Mouse (Mus musculus): Measurements from ENCODE around the gene Slc23a2.

Gene Slc23a2

DNA sequence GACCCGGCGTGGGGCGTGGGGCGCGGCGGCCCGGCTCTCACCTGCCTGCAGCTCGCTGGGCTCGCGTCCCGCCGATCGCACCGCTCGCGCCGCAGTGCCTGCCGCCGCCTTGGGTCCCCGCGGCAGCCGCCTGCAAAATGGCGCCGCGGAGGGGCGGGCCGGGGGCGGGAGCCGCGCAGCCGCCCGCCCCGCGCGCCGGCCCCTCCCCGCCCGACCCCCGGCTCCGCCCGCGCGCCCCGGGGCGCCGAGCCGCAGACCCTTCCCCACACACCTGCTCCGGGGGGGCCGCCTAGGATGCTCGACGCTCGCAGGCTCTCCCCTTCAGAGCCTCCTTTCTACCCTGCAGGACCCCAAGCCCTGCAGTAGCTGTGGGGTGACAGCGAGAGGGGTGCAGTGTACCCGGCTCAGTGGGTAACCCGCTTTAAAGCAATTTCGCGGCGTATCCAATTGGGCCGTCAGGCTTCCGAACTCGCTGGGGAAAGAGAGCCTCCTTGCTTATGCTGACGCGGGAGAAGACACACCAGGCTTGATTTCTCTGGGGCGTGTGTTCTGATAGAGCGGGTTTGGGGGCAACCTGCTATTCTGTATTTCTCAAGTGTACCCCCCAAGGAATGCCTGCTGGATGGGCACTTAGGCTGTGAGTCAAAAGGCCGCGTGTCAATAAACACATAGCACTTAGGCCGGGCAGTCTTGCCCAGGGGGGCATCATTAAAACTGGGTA, at the start of gene Slc23a2:
Slc23a2 (minus strand) TSS at position 138 of the 721 bp plus-strand sequence.
- peak; percentile 79 for ATAC-seq (ENCODE audit: insufficient number of reproducible peaks, low FRiP score, low TSS enrichment)

DNA sequence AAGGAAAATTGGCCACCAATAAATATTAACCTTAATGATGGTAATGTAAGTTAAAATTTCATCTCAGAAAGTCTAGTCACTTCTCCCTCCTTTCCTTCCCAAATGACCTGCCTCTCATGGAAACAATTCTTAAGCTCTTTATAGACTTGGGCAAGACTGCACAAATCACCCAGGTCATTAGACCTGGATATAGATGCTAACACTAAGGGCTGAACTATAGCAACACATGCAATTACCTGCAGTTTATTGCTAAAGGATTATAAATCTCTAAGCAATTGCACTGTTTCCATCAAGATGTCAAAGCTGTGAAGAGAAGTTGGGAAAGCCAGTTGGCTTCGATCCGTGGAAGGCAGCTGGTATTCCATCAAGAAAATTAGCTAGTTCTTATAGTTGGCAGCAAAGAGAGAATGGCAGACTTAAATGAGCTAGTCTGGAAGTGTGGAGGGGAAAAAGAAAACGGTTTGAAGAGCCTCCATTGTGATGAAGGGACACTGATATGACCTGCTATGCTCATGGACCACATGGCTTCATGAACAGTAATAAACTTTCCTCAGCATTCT, 45.8 kb upstream of the Slc23a2 start:
- no peak for ATAC-seq (ENCODE audit: insufficient number of reproducible peaks, low FRiP score, low TSS enrichment)

DNA sequence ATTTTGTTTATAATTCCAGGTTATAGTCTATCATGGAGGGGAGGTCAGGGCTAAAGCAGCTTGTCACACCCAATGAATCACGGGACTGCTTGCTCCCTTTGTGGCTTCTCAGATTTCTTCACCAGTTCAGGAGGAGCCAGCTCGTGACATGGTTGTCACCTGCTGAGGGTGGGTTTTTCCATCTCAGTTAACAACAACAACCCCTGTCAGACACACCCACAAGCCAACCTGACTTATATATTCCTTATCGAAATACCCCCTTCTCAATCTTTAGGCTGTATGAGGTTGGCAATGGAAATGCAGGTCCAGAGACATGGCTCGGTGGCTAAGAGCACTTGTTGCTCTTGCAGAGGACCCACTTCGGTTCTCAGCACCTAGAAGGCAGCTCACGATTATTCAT, 39.0 kb upstream of the Slc23a2 start:
- no peak for ATAC-seq (ENCODE audit: insufficient number of reproducible peaks, low FRiP score, low TSS enrichment)

DNA sequence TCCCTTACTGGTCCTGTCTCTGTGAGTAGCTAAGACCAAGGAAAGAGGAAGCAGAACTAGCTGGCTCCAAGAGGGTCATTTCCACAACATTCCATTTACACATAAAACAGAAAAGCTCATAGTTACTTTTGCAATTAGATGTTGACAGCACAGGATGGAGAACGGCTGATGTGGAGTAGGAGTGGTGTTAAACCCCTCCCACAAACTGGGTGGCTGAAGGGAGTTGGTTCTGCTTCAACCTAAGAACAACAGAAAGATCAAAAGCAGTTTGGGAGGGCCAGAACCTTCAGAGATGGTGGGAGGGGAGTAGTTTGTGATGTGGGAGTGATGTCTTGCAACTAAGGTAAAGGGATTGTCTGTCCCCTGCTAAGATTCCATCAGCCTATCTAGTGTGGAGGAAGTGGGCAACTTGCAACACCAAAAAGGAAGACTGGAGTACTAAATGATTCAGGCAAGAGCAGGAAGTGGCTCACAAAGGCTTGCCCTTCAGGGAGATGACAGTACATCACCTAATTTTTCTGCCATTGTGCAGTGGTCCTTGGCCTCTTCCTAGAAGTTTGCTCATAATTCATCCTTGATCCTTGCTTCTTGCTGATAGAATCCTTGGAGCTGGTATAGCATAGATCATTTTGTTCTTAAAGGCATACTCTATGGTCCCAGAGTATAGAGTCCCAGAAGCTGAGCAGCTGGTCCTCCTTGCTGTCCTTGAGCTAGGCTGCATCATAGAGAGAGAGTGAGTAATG, 35.7 kb upstream of the Slc23a2 start:
- no peak for ATAC-seq (ENCODE audit: insufficient number of reproducible peaks, low FRiP score, low TSS enrichment)

DNA sequence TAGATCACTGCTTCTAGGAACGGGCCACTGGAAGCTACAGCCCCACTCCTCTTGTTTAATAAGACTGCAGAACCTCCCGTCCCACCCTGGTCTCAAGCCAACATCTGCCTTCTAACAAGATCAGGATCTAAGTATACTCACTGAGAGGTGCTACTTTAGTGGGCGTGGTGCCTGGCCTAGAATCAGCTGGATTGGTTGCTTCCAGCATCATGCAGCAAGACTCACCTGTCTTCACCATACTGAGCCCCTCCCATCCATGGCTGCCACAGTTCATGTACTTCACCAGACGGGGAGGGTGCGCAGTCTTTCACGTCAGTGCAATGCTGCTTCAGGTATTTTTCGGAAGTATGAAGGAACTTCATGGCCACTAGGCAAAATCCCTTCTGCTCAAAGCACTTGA, 34.5 kb upstream of the Slc23a2 start:
- no peak for ATAC-seq (ENCODE audit: insufficient number of reproducible peaks, low FRiP score, low TSS enrichment)

DNA sequence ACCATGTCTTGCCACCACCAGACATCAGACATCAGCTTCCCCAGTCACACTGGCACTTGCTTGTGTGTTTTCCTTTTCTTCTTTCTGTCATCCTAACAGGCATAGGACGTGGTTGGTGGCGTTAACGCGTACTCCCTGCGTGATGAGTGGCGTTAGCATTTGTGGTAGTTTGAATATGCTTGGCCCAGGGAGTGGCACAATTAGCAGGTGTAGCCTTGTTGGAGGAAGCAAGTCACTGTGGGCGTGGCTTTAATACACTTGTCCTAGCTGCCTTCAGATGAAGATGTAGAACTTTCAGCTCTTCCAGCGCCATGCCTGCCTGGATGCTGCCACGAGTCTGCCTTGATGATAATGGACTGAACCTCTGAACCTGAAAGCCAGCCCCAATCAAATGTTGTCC, 32.5 kb upstream of the Slc23a2 start:
- ATAC-seq (ENCODE audit: insufficient number of reproducible peaks, low FRiP score, low TSS enrichment) = no peak

DNA sequence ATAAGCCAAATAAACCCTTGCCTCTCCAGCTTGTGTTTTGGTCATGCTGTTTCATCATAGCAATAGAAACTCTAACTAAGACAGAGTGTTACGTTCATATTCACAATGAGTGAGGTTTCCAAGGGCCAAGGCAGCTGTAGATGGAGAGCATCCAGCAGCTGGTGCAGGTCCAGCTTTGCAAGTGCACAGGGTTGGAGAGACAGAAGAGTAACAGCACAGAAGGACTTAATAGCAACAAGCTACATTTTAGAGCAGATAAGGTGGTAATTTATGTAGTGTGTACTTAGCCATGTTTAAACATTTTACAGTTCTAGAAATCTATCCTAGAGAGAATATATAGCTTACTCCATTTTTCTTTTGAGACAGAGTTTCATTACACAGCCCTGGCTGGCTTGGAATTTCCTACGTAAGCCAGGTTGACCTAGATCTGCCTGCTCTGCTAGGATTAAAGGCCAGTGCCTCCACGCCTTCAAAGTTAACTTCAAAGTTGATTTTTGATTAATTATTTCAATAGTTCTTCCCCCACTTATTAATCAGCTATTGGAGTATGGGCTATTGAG, 31.5 kb upstream of the Slc23a2 start:
- no peak for ATAC-seq (ENCODE audit: insufficient number of reproducible peaks, low FRiP score, low TSS enrichment)

DNA sequence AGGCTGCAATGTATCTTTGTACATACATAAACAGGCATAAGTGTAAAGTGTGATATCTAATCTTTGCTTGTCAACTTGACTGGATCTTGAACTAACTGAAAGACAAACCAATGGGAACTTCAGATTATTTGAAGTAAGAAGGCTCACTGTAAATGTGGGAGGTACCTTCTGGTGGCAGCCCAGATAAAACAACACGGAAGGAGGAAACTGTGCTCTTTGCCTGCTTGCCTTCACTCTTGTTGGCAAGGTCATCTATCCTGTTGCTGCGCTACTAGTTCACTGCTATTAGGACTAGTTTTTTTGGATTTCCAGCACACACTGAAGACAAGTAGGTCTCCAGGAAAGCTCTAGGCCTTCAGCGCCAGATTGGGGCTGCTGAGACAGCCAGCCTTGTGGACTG, 29.1 kb upstream of the Slc23a2 start:
- ATAC-seq (ENCODE audit: insufficient number of reproducible peaks, low FRiP score, low TSS enrichment) = no peak

DNA sequence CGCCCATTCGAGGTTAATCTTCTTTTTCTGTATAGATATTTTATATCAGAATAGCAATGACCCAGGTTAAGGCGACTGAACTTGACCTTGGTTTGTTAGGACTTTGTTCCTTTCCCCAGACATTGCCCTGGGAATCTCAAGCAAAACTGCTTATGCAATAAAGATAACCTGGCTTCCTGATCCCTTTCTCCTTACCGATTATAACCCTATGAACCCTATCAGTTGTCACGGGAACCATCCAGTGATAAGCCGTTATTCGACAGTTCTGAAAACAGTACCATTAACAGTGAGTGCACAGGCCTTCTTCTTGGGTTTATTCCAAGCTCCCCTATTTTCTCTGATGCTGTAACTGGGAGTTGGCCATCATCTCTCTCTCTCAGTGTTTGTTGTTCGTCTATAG, 27.0 kb upstream of the Slc23a2 start:
- no peak for ATAC-seq (ENCODE audit: insufficient number of reproducible peaks, low FRiP score, low TSS enrichment)

DNA sequence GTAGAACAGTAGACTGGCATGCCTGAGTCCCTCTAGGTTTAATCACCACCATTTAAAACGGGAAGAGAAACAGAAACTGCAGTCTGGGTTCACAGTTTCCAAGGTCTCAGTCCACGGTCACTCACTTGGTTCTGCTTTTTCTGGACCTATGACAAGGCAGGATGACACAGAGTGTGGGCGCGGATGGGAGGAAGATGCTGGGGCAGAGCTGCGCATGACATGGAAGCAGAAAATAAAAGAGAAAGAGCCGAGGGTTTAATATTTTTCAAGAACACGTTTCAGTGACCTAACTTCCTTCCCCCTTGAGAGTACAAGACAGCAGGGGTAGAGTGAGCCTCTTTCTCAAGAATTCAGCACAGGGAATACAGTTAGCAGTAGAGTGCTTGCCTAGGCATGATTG, 24.2 kb upstream of the Slc23a2 start:
- no peak for ATAC-seq (ENCODE audit: insufficient number of reproducible peaks, low FRiP score, low TSS enrichment)

DNA sequence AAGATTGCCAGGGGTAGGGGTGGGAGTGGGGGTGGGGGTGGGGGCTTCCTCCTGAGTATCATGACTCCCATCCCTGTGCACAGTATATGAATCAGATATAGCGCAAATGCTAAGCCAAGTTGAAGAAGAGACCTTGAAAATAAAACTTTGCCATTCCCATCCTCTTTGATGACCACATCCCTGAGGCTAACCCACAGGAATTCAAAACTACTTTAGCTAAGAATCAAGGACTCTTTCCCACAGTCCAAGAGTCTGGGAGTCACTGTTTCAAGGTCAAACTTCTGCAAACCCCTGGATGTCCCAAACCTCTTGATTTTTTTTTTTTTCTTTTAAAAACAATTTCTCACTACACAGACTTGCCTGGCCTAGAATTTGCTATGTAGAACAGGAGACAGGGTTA, 18.7 kb upstream of the Slc23a2 start:
- no peak for ATAC-seq (ENCODE audit: insufficient number of reproducible peaks, low FRiP score, low TSS enrichment)

DNA sequence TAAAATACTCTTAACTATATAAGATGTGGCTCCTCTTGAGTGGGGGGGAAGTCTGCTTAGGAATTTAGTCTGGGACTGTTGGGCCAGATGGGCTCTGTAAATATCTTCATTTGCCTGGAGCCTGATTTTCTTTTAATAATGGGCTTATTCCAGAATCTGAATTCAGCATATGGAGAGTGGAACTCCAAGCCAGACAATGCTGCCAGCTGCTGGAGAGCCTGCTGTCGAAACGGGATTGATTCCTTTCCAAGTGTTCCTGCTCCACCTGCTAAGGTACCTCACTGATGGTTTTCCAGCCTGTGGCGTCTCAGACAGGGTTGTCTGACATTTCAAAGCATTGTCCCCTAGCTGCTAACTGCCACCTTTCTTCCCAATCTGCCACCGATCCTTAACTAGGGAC, 12.6 kb upstream of the Slc23a2 start:
- ATAC-seq (ENCODE audit: insufficient number of reproducible peaks, low FRiP score, low TSS enrichment) = peak; percentile 64; the same call in 1 of the 2 replicates

DNA sequence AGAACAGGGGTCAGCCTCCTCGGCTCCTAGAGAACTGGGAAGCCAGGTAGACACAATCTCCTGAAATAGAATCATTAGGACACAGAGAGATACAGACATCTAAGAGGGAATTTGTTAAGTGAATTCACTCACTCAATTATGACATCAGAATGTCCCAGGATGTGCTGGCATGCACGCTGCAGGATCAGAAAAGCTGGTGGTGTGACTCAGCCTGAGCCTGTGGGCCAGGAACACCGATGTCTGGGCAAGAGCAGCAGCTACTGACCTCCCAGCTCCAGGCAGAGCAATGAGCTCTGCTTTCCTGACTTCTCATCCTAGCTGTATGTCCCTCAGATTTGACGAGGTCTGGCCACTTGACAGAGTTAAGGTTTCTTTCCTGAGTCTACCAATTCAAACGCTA, 7.8 kb upstream of the Slc23a2 start:
- no peak for ATAC-seq (ENCODE audit: insufficient number of reproducible peaks, low FRiP score, low TSS enrichment)

DNA sequence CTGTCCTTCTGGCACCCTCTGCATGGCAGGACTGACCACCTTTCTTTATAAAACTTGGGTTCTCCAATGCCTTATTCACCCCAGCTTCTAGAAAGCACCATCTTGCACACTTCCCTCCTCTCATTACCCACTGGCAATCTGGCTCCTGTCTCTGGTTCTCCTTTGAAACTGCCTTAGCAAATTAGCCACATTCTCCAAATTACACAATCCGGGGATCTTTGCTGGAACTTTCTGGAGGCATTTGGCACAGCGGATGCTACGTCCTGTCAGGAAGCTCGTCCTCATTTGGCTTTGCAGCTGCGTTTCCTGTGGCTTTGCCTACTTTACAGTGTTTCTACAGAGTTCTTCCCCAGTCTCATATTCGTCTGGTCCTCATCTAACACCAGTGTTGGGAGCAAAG, 6.7 kb upstream of the Slc23a2 start:
- no peak for ATAC-seq (ENCODE audit: insufficient number of reproducible peaks, low FRiP score, low TSS enrichment)

DNA sequence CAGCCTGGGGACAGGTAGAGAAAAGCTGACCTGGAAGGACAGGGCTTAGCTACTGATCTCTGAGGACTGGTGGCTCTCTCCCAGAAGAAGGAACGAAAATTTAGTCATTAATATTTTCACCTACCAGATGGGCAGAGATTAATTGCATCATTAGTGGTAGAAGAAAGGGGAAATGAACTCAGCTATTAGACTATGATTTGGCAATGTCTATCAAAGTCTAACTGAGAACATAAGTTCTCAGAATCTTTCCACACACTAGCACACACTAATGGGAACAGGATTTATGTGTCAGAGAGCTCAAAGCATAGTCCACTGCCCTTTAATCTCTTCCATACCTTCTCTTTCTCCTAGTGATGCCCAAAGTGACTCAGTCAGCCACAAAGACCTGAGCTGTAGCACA, 6.0 kb upstream of the Slc23a2 start:
- ATAC-seq (ENCODE audit: insufficient number of reproducible peaks, low FRiP score, low TSS enrichment) = no peak

DNA sequence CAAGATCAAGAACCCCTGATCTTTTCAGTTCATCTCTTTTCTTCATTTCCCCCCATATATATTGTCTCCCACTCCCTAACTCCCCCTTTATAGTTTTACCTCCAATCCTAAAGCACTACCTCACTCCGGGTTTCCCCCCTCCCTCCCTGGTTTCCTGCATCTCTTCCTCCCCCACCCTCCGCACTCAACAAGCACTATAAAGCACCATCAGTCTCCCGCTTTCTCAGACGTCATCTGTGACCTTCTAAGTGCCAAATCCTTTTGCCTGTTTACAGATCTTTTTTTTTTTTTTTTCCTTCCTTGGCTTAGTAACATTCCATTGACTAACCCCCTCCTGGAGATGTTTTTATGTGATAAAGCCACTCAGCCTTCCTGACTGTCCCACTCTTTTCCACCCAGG, 1.6 kb upstream of the Slc23a2 start:
- ATAC-seq (ENCODE audit: insufficient number of reproducible peaks, low FRiP score, low TSS enrichment) = no peak

DNA sequence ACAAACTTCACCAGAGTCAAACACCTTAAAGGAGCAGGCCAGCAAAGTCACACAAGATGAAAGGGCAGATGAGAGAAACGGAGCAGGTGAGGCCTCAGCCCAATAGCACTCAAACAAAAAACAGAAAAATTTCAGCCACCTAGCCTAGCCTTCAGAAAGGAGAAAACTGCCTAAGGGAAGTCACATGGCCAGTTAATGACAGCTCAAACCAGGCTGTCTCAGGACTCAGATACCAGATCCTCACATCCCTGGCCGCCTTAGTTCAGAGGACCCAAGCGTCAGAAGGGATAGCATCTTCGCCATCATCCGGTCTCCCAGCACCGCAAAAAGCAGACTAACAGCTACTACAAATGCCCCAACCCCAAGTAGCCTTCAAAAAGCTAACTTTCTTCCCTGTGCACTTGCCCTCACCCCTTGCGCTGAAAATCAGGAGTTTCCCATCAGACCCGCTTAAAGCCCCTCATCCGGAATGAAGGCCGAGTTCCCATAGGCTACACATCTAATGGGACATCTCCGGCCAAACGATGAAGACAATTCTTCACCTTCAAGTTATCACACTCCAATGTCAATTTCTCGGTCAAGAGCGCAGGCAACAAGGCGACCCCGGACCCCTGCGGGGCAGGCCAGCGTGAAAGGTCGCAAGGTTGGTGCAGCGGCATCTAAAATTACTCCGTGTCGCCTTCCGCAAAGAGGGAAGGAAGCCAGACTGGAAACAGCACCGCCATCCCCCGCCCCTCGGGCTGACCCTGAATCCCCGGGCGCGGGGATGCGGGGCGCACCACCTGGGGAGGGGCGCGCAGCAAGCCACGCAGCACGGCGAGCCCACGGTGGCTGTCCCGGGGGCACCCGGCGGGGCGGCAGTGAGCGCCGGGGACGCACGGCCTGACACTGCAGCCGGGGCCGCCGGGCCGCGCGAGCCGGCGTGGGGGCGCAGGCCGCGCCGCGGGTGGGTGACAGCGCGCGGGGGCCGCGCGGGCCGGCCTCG, 673 bp downstream of the Slc23a2 start:
- 0 out of 2 replicates have a peak, but pooled peaks have one; percentile 26 for ATAC-seq (ENCODE audit: insufficient number of reproducible peaks, low FRiP score, low TSS enrichment)

DNA sequence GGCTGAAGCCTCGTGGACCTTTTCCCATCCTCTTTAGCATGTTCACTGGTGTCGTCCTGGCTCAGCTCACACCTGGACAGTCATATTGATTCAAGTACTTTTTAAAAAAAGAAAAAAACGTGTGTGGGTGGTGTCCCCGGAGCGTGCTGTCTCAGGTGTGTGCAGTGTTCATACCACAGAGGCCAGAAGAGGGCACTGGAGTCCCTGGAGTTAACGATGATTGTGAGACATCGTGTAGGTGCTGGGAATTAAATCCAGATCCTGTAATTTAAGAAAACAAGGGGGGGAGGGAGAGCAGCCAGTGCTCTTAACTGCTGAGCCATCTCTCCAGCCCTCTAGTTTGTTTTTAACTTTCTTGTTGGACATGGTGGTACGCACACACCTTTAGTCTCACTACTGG, 2.3 kb downstream of the Slc23a2 start:
- no peak for ATAC-seq (ENCODE audit: insufficient number of reproducible peaks, low FRiP score, low TSS enrichment)

DNA sequence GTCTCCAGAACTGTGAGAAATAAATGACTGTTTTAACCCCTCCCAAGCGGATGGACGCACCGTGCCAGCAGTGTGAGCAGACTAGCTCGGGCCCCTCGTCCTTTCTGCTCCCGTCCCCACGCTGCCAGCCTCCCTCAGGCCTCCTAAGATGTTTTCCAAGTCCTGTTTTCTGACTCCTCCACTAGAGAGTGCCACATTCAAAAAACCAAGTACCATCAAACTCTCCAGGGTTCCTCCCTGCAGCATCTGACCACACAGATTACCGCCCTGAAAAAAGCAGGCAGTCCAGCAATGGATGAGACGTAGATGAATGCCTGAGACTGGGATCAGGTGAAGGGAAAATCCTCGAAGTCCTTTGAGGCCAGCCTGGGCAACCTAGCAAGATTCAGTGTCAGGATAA, 4.4 kb downstream of the Slc23a2 start:
- ATAC-seq (ENCODE audit: insufficient number of reproducible peaks, low FRiP score, low TSS enrichment) = no peak

DNA sequence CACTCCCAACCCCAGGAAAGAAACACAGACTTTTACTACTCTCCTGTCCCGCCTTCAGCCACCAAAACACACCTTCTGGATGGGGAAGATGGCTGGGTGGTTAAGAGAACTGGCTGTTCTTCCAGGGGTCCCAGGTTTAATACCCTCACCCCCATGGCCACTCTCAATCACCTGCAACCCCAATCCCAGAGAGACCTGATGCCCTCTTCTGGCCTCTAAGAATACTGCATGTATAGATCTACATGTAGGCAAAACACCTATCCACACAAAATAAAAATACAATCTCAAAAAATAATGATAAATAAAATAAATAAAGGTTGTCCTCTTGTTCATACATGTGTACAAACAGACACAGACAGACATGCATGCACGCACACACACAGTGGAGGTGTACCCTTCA, 5.8 kb downstream of the Slc23a2 start:
- ATAC-seq (ENCODE audit: insufficient number of reproducible peaks, low FRiP score, low TSS enrichment) = no peak

Measured in cerebellum, adult (tissue).